Comparison of ENCODE assay signal across 8 mouse cellular contexts in the genomic region with DNA sequence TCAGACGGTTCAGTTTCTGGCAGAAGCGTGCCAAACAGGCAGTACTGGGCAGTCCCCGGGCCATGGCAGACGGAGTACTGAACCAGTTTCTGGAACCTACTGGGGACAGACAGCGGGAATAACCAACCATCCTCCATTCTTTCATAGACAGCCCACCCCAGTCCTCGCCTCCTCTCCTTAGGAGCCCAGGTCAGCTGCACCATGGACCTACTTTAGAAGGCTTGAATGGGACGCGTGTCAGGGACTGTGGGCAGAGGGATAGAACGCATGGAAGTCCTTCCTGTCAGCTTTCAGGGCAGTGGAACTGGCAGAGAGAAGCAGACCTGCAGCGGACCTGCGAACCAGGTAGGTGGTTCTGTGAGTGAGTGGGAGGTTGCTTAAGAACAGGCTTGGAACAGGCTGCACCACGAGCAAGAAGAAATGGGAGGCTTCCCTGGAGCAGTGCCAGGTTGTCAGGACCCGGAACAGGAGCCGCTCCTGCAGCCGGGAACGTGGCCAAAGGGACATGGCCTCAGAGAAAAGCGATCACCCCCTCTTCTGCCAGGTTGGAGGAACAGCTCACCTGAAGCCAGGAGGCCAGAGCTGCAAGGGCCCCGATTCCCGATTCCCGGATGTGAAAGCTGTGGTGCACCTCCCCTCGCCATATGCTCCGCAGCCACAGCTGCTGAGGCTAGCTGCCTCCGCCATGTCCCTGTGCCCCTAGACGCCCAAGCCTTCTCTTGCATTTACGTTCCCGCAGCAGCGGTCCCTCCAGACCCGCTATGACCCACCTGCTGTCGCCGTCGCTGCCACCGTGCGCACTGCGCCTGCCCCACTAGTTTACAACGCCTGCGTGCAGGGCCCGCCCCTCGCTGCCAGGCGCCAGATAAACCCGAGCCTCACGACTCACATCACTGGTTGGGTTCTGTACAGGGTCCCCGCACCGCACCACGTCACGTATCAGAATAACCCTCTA. TPM values are rescaled to one million over a fixed set of nuclear protein-coding genes. Genes with fewer than 3 reads are reported as not detected.
A peak's percentile ranks its signal among the peaks of the same experiment; 100 is the strongest.
DNase-seq lines count a peak whose midpoint lies in the region; ATAC-seq and TF ChIP-seq lines count a peak whose summit lies in the region.

No protein-coding gene starts in this region.

- ATAC-seq in forebrain, embryonic 15.5 days (replicated peaks), result peak; percentile 91
- peak; percentile 78 for ATAC-seq in lung, embryonic 16.5 days (ENCODE audit: low read depth)

- H3K4me1 ChIP-seq in cerebellum, adult 2 months (ENCODE audit: control insufficient read depth, insufficient read depth, low read length), result peaks cover 12% of the 10 kb centered on the region; the same call in 1 of the 2 replicates
- H3K4me1 ChIP-seq in forebrain, embryonic 15.5 days, result peaks cover 18% of the 10 kb centered on the region
- peaks cover 11% of the 10 kb centered on the region for H3K4me1 ChIP-seq in hindbrain, embryonic 10.5 days (replicated peaks)
- peaks cover 7% of the 10 kb centered on the region for H3K4me1 ChIP-seq in lung, embryonic 16.5 days (replicated peaks; ENCODE audit: control insufficient read depth, insufficient read depth, low read length)

- no peaks in the 10 kb centered on the region for H3K36me3 ChIP-seq in forebrain, embryonic 15.5 days
- H3K36me3 ChIP-seq in hindbrain, embryonic 10.5 days, result no peaks in the 10 kb centered on the region
- H3K36me3 ChIP-seq in lung, embryonic 16.5 days (ENCODE audit: control insufficient read depth, insufficient read depth, low read length), result no peaks in the 10 kb centered on the region

- 4% methylated on average over 45 of the region's 45 CpGs for WGBS in cerebellum, adult 2 months
- 12% methylated on average over 45 of the region's 45 CpGs for WGBS in forebrain, embryonic 15.5 days
- 15% methylated on average over 45 of the region's 45 CpGs for WGBS in hindbrain, embryonic 10.5 days
- WGBS in lung, embryonic 16.5 days, result 11% methylated on average over 45 of the region's 45 CpGs

- TF ChIP-seq POLR2A in cerebellum, adult 2 months (IDR thresholded peaks at IDR 0.05; ENCODE audit: borderline replicate concordance, insufficient read depth, low read length), result peak; percentile 86

- TF ChIP-seq CTCF in cerebellum, adult 2 months (IDR thresholded peaks at IDR 0.05; ENCODE audit: borderline replicate concordance, insufficient read depth, low read depth, low read length), result no peak

- peak overlapping the region; percentile 75 for H3K27ac ChIP-seq in cerebellum, adult 2 months (ENCODE audit: insufficient read depth, low read length)
- H3K27ac ChIP-seq in forebrain, embryonic 15.5 days (replicated peaks), result no peak overlapping the region; the same call in 1 of the 2 replicates
- H3K27ac ChIP-seq in hindbrain, embryonic 10.5 days, result peak overlapping the region; percentile 74
- H3K27ac ChIP-seq in lung, embryonic 16.5 days (ENCODE audit: low read length), result peak overlapping the region; percentile 57; the same call in 1 of the 2 replicates

- H3K27me3 ChIP-seq in cerebellum, adult 2 months (ENCODE audit: control insufficient read depth, insufficient read depth, low read length), result no peaks in the 10 kb centered on the region
- peaks cover 9% of the 10 kb centered on the region; the same call in 1 of the 2 replicates for H3K27me3 ChIP-seq in forebrain, embryonic 15.5 days
- peaks cover 51% of the 10 kb centered on the region for H3K27me3 ChIP-seq in hindbrain, embryonic 10.5 days (ENCODE audit: insufficient read depth, poor library complexity, severe bottlenecking)
- H3K27me3 ChIP-seq in lung, embryonic 16.5 days (ENCODE audit: control insufficient read depth, insufficient read depth, low read depth, low read length), result peaks cover 11% of the 10 kb centered on the region; the same call in 1 of the 2 replicates

- peak overlapping the region; percentile 72 for H3K9ac ChIP-seq in forebrain, embryonic 15.5 days (replicated peaks)
- H3K9ac ChIP-seq in lung, embryonic 16.5 days (ENCODE audit: low read length), result peak overlapping the region; percentile 68

- DNase-seq in NIH3T3 (ENCODE audit: low read depth), result peak; percentile 17
- peak; percentile 81 to 83 for DNase-seq in cerebellum, adult 2 months
- DNase-seq in hindbrain, embryonic 10.5 days (ENCODE audit: low spot score), result peak; percentile 31
- DNase-seq in layer of hippocampus, postnatal 10 days (ENCODE audit: low spot score in 2 of 2), result peak; percentile 71 to 78
- DNase-seq in ovary, postnatal 36 days (ENCODE audit: low spot score), result peak; percentile 78
- DNase-seq in T-cell, adult 2 months (ENCODE audit: low spot score), result no peak

- H3K4me2 ChIP-seq in forebrain, embryonic 15.5 days (replicated peaks), result peak overlapping the region; percentile 71
- H3K4me2 ChIP-seq in lung, embryonic 16.5 days (ENCODE audit: low read depth, low read length), result peak overlapping the region; percentile 88

- H3K9me3 ChIP-seq in forebrain, embryonic 15.5 days, result no peaks in the 10 kb centered on the region
- H3K9me3 ChIP-seq in hindbrain, embryonic 10.5 days, result no peaks in the 10 kb centered on the region
- no peaks in the 10 kb centered on the region for H3K9me3 ChIP-seq in lung, embryonic 16.5 days (ENCODE audit: control insufficient read depth, low read length)

- peak overlapping the region; percentile 80 for H3K4me3 ChIP-seq in cerebellum, adult 2 months (replicated peaks; ENCODE audit: insufficient read depth, low read depth, low read length)
- H3K4me3 ChIP-seq in forebrain, embryonic 15.5 days, result peak overlapping the region; percentile 67
- H3K4me3 ChIP-seq in hindbrain, embryonic 10.5 days, result peak overlapping the region; percentile 60
- peak overlapping the region; percentile 60 for H3K4me3 ChIP-seq in lung, embryonic 16.5 days (ENCODE audit: low read length)

RNA-seq across cellular contexts. Expression of gene Slc7a4, which starts 6.9 kb away (rescaled TPM):
- polyA plus RNA-seq in cerebellum, adult 2 months (2012; rRNA removed), result 40.8 and 46.2 TPM in 2 replicates
- polyA plus RNA-seq in forebrain, embryonic 15.5 days (2015; fragmentation: Nextera tagmentation; extraction: Ambion mirVana), result 29.3 and 32.0 TPM in 2 replicates
- 2.5 and 3.1 TPM in 2 replicates for polyA plus RNA-seq in hindbrain, embryonic 10.5 days (2016; fragmentation: Nextera tagmentation; extraction: Ambion mirVana)
- 10 to 100 TPM; 75.7 to 77.6 TPM for total RNA-seq in layer of hippocampus, postnatal 10 days (2021)
- 10.8 and 13.2 TPM in 2 replicates for polyA plus RNA-seq in lung, embryonic 16.5 days (2015; fragmentation: Nextera tagmentation; extraction: Ambion mirVana)

RNA-seq across cellular contexts. Expression of gene P2rx6, which starts 14.5 kb away (rescaled TPM):
- 4.8 and 6.5 TPM in 2 replicates for polyA plus RNA-seq in cerebellum, adult 2 months (2012; rRNA removed)
- polyA plus RNA-seq in forebrain, embryonic 15.5 days (2015; fragmentation: Nextera tagmentation; extraction: Ambion mirVana), result 1.1 and 1.9 TPM in 2 replicates
- 1.1 and 1.2 TPM in 2 replicates for polyA plus RNA-seq in hindbrain, embryonic 10.5 days (2016; fragmentation: Nextera tagmentation; extraction: Ambion mirVana)
- 1 to 10 TPM in 1 of 2 experiments, under 1 TPM in 1; 0.58 to 1.1 TPM for total RNA-seq in layer of hippocampus, postnatal 10 days (2021)
- polyA plus RNA-seq in lung, embryonic 16.5 days (2015; fragmentation: Nextera tagmentation; extraction: Ambion mirVana), result 1.3 and 1.5 TPM in 2 replicates

RNA-seq across cellular contexts. Expression of gene Lrrc74b, which starts 15.1 kb away (rescaled TPM):
- 0.36 and 0.89 TPM in 2 replicates for polyA plus RNA-seq in cerebellum, adult 2 months (2012; rRNA removed)
- polyA plus RNA-seq in forebrain, embryonic 15.5 days (2015; fragmentation: Nextera tagmentation; extraction: Ambion mirVana), result 0.33 and 0.89 TPM in 2 replicates
- 0.55 and 1.1 TPM in 2 replicates for polyA plus RNA-seq in hindbrain, embryonic 10.5 days (2016; fragmentation: Nextera tagmentation; extraction: Ambion mirVana)
- 1 to 10 TPM; 1.7 to 2.4 TPM for total RNA-seq in layer of hippocampus, postnatal 10 days (2021)
- polyA plus RNA-seq in lung, embryonic 16.5 days (2015; fragmentation: Nextera tagmentation; extraction: Ambion mirVana), result 3.0 and 4.8 TPM in 2 replicates

RNA-seq across cellular contexts. Expression of gene Smpd4, which starts 43.0 kb away (rescaled TPM):
- polyA plus RNA-seq in cerebellum, adult 2 months (2012; rRNA removed), result 113 and 125 TPM in 2 replicates
- 30.6 and 32.7 TPM in 2 replicates for polyA plus RNA-seq in forebrain, embryonic 15.5 days (2015; fragmentation: Nextera tagmentation; extraction: Ambion mirVana)
- 47.8 and 51.2 TPM in 2 replicates for polyA plus RNA-seq in hindbrain, embryonic 10.5 days (2016; fragmentation: Nextera tagmentation; extraction: Ambion mirVana)
- 10 to 100 TPM; 39.7 to 46.6 TPM for total RNA-seq in layer of hippocampus, postnatal 10 days (2021)
- 33.2 and 34.3 TPM in 2 replicates for polyA plus RNA-seq in lung, embryonic 16.5 days (2015; fragmentation: Nextera tagmentation; extraction: Ambion mirVana)

RNA-seq across cellular contexts. Expression of gene Thap7, which starts 45.2 kb away (rescaled TPM):
- polyA plus RNA-seq in cerebellum, adult 2 months (2012; rRNA removed), result 74.3 TPM in 2 replicates
- polyA plus RNA-seq in forebrain, embryonic 15.5 days (2015; fragmentation: Nextera tagmentation; extraction: Ambion mirVana), result 65.8 and 67.7 TPM in 2 replicates
- 49.6 and 59.1 TPM in 2 replicates for polyA plus RNA-seq in hindbrain, embryonic 10.5 days (2016; fragmentation: Nextera tagmentation; extraction: Ambion mirVana)
- 10 to 100 TPM; 33.1 to 38.2 TPM for total RNA-seq in layer of hippocampus, postnatal 10 days (2021)
- 53.0 and 59.5 TPM in 2 replicates for polyA plus RNA-seq in lung, embryonic 16.5 days (2015; fragmentation: Nextera tagmentation; extraction: Ambion mirVana)
